Mouse (Mus musculus) urinary bladder, postnatal 36 days (tissue): ENCODE results near the gene Etnk2.

ENCODE experiments used
- DNase-seq, 2 experiments: peaks; one replicate each; pipeline ENCODE4 v3.0.0; 2022; ENCODE audit warnings: low spot score in 2 of 2, mixed read lengths in 1 of 2

Etnk2 gene

DNA sequence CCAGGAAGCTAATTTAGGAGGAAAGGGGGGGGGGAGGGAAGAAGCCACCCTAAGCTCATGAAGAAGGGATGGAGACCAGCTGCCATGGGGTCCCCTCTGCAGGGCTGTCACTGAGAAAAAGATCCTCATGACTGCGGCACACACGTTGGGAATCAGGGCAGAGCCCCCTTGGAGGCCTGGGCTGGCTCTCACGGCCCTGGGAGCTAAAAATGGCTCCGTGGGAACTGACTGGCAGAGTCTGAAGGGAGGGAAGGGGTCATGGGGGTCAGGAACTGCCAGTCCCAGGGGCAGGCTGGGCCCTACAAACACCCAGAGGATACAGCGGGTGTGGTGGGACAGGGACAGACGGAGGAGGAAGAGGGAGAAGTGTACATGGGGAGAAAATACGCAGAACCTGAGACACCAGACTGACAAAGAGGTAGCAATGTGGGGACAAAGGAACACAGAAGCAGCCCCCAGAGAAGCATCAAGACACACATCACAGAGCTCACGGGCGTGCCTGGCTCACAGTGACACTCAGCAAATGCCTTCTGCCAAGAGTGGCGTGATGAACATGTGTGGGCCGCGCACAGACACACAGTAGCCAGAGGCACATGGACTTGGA lies 19.3 kb downstream of the Etnk2 start:
- DNase-seq, result no peak

DNA sequence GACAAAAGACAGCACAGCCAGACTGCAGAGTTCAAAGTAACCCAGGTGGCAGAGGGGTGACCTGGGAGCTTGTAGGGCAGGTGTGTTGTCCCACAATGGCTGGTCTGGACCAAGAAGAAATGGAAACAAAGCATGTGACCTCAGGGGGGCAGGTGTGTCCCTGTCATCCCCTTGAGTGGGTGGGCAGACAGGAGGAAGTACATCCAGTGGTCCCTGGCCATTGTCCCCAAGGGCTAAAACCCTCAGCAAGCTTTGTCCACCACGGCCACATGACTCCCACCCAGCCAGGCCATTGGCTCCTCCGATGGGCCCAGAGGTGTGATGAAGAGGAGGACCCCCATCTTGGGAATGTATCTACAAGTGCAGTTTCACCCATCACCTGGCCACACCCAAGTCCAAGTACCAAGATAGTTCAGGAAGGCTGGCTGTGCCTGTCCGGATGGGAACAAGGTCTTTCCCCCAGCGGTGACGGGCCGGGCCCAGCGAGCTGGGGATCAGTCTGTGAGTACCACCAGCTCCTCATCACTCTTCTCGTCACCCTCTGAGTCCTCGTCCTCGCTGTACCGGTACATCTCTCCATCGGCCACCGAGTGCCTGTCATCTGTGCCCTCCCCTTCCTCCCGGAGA lies 19.9 kb downstream of the Etnk2 start:
- DNase-seq, result no peak

DNA sequence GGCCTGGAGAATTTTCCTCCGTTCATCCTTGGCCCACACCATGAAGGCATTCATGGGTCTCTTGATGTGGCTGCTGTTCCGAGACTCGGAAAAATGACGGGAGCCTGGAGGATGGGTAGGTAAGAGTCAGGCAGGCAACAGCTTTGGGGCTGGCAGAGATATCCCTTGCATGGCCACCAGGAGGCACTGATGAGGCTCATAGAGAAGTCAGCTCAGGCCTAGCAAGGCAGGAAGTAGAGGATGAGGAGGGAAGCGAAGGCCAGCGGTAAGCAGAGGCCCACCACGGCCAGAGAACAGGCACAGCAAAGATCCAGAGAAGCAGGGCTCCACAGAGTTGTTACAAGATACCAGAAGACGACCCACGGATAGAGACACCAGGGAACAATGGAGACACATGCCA lies 22.1 kb downstream of the Etnk2 start:
- peak; percentile 58 to 64 for DNase-seq

DNA sequence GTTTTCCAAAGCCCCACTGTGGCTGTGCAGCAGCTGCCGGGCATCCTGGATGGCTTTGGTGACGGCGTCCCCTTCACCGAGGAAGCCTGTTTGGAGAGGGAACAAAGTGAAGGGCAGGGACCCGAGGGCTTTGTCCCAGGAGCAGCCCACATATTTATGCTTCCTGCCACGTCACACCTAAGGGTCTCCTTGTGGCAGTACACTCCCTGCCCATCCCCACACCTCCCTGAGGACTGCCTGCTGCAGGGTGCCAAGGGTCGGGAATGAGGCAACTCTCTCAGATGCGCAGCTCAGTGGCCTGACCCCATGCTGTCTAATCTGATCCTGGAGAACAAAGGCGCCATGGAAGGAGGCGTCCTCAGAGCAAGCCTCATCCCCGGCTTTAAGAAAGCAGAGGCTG lies 22.8 kb downstream of the Etnk2 start:
- DNase-seq, result no peak

DNA sequence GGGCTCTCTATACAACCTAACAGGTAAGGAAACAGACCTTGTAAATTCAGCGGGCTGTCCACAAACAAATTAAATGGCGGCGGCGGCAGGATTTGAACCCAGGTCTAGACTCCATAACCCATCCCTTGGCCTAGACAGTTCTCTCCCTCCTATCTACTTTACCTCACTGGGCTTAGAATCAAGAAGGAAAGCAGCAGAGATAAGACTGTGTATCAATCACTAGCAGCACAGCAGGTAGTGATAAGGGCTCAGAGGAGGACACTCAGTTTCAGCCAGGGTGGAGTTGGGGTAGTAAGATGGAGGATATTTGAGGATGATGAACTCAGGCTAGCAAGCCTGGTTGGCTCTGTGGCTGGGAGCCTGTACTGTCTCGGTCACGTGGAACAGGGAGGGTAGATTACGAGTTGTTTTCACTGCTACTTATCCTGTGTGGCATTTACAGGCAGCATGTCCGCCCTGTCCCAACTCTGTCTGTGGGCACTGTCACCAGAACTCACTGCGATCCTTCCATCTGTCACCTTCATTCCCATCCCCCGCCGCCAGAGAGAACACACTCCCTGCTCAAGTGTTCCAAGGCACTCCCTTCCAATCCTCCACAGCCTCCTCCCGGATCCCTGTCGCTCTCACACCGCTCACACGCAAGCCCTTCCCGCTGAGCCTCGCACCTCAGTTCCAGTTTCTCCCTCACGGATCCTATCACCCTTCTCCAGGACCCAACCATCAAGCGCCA lies 24.3 kb downstream of the Etnk2 start:
- DNase-seq, result no peak

DNA sequence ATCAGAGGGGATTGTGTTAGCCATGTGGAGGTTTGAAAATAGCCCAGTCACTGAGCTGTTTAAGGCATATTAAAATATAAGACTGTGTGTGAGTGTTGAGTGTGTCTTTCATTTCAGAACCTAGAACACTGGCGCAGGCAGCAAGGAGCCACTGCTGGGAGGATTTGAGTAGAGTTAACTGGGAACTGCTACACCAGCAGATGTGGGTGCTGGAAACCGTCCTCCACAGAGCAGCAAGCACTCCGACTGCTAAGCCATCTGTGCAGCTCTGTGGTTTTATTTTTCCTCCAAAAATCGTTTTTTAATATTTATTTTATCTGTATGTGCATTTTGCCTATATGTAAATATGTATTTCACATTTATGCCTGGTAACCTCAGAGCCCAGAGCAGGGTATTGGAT lies 31.3 kb downstream of the Etnk2 start:
- no peak for DNase-seq

DNA sequence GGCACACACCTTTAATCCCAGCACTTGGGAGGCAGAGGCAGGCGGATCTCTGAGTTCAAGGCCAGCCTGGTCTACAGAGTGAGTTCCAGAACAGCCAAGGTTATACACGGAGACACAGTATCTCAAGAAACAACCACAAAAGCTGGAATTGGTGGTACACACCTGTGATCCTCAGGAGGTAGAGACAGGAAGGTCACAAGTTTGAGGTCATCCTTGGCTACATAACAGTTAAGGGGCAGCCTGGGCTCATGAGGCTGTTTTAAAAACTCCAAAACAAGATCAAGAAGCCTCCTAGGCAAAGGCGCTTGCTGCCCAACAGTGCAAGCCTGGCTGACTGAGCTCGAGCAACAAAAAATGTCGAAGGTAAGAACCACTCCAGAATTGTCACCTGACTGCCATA lies 33.3 kb downstream of the Etnk2 start:
- no peak for DNase-seq

DNA sequence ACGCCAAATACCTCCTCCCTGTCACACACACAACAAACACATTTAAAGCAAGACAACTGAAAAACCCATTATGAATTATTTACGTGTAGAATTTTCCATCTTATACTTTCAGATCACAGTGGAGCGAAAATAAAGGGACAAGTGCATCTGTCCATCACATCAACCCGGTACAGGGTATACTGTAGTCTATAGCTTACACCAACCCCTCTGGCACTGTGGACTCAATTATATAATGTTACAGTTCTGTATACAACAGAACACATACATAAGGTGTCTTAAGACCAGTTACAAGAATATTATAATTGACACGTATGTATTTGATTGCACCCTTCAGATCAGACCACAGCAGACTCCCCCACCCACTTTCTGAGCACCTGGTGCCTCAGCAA lies 33.7 kb downstream of the Etnk2 start:
- DNase-seq, result no peak

DNA sequence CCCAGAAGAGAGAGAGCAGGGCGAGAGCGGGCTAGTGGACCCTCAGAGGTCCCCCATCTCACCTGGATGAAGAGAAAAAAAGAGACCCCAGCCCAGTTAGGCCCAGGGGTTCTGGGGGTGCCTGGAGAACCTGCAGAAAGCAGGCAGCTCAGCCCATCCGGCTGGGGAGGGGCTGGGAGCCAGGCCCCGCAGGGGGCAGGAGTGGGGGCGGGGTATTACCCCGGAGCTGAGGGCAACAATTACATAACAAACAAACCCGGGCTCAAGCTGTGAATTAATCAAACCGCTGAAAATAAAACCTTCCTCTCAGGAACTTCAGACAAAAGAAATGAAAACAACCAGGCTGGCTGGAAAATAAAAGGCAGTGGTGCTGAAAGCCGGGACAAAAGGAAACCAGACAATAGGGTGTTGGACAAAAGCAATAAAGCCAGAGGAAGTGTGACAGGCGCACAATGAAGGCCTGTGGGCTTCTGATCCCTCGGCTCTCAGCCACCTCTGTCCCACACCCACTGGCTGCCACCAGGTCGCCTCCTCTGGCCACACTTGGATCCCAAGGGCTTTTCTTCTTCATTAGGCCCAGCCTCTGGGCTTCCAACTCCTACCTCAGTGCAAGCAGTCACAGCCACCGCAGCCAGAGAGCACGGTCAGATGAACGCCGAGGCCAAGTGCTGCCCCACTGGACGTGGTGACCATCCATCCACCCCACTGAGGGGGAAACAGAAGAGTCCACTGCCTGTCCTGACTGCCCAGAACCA lies 34.3 kb downstream of the Etnk2 start:
- DNase-seq, result no peak

DNA sequence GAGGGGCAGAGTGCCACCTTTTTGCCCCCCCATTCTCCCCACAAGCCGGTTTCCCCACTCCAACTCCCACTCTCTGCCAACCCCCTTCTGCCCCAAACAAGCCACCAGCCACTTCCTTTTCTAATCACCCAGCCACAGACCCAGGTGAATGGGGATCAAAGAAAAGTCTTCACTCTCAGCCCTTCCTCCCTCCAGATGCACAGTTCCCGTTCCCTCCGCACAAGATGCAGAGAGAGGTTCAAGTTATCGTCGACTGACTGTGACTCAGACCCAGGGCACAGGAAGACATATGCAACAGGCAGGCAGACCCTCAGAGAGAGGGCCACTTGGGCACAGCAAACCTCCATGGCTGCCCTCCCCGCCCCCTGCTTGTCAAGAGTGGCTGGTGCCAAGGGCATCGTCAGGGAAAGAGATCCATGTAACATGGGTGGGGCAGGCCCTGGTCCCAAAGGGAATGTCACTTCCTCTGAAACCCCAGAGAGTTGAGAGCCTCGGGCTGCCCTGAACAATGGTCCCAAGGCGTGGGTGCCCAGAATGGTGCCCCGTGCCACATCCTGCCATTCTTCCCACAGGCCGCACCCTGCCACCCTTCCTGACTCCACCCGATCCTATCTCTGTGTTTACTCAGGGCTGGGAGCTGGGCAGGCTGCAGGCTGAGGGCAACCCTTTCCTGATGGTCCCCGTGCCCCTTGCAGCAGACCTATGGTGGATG lies 36.8 kb downstream of the Etnk2 start:
- no peak for DNase-seq

DNA sequence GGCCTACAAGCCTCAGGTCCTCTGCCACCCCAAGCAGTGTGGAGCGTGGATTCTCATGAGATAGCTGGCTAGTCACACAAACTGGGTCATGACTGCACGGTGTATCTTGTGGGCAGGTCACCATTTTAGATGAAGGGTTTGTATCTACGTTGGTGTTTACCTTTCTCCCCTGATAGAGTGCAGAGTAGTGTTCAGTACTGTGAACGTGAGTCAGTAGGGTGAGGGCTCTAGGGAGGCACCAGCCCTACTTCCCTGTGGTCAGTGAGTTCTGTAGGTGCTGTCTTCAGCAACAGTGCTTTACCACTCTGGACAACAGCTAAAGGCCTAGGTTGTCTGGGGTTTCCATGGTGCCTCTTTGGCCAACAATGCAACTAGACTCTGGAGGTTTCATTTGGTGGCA lies 40.6 kb downstream of the Etnk2 start:
- DNase-seq, result no peak

DNA sequence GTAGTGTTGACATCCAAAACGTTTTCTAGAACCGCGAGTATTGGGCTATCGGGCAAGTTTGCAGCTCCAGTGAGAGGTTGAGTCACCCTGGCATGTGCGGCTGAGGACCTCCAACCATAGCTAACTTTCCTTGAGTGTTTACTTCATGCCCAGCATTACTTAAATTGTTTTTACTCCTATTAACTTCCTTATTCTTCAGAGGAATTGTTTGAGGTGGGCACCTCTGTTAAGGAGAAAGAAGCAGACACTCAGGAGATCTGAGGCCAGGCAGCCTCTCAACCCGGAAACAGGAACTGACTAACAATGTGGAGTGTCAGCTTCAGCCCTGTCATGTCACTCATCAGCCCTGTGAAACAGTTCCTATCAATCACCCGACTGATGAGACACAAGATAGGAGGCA lies 43.2 kb downstream of the Etnk2 start:
- DNase-seq, result no peak

DNA sequence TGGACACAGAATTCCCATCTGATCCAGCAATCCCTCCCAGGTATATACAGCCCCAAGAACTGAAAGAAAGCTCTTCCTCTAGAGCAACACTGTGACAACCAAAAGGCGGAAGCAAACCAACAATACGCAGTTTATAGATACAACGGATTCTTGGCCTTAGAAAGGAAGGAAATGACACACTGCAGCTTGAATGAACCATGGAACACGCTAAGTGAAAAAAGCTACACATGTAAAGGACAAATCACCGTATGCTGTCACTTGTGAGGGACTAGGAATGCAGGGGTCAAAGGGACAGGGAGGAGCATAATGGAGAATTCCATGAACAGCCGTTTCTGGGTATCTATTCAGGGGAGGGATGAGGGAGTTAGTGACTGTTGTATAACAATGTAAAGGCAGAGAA lies 44.1 kb downstream of the Etnk2 start:
- DNase-seq, result no peak

DNA sequence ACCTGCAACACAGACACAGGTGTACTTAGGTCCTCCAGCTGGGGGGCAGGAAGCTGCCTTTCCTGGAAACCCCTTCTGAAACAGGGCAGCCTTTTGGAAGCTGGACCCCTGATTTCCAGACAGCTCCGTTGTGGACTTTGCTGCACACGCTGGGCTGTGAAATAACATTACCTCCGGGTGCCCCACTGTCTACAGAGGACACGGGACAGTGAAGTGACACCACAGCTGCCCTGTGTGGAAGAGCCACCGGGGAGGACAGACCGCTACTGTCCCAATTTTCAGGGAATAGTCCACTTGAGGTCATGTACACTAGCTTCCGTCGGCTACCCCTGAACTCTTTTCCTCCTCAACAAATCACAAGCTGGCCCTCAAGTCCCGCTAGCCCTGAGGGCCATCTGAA lies 44.9 kb downstream of the Etnk2 start:
- no peak for DNase-seq

DNA sequence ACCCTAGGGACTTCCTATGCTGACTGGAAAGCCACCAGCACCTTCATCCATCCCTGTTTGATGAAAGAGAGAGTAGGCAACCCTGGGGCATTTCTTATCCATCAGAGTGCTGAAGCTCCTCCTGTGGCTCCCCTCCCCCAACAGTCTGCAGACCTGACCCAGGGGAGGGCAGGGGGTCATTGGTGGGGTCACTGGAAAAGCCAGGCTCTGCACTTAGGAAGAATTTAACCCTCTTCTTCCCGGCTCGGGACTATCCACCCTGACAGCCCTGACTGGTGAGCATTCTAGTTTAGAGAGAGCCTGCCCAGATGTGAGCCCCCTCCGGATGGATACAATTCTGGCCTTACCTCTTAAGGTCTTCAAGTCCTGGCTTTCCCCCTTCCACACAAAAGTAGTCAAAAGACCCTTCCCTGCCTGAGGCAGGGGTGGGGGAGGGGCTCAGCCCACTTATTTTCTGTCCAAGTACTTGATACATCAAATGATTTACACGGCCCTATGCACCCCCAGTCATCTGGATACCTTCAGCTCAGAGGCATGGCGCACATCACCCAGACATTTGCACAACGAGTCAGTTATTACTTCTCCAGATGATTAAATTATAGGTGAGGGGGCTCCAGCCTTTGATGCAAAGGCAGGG lies 45.6 kb downstream of the Etnk2 start:
- DNase-seq, result no peak

DNA sequence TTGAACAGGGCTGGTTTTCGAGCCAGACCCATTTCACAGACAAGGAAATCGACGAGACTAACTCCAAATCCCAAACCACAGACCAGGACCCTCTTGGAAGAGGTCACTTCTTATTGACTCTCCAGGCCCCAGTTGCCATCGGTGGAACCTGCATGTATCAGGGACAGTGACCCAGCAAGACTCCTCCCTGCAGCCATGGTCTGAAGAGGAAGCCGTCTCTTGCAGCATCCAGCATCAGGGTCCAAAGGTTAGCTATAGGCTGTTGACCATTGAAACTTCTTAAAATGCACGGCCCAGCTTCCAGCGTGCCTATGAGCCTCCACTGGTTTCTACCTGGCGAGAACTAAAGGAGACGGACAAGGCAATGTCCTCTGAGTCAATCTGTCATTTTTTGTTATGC lies 46.4 kb downstream of the Etnk2 start:
- no peak for DNase-seq

DNA sequence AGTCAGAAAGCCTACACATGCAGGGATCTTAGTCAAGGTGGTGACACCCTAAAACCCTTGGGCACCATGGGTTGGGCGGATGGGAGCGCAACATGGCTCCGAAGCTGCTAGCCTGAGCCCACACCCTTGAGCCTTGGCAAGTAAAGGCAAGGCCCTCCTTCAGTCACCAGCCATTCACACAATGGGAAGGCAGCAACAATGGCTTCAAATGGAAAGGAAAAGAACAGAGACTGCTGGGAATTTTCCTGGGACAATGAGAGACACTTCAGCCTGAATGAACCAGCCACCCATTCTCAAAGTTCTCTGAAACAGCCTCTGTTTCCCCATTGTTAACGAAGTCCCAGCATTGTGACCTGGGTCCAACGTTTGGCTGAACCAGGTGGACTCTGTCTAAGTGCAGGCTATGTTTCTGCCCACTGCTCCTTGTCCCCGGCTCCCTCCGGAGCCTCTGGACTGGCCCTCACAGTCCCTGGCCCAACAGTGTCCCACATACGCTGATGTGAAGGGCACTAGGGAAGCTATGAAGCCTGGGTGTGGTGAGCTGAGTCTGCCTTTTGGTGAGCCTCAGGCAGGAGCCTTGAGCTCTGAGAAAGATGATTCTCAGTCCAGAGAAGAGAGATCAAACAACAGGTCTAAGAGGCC lies 48.3 kb downstream of the Etnk2 start:
- DNase-seq, result no peak

DNA sequence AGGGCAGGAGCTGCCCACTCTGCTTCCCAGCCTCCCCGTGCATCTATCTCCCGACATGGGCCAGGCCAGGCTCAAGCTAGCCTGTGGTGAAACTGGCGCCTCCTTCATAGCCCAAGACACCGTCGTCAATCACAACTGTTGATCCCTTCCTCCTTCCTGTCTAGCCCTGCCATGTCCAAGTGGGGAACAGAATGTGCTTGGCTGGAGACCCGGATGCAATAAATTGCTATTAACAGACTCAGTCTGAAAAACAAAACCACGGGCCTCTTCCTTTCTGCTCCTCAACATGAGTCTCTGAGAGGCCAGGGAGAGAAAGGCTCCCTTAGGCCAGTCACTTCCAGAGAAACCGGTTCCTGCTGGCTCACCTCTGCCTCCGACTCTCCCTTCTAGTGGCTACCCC lies 49.6 kb downstream of the Etnk2 start:
- no peak for DNase-seq

DNA sequence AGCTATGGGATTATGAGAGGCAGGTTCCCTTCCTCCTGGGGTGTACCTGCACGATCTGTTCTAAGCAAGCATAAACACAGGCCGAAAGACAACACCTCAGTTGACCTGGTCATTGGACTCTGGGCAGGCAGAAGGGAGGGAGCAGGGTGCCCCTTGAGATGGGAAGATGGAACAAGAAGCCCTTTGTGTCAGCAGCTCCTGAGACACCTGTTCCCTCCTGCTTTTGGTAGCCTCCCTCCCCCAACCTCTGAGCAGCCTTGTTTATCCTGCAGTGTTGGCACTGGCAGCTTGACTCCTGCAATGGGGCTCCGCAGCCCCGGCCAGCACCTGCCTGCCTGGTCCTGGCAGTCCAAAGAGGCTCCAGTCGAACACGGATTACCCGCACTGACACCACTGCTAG lies 51.7 kb downstream of the Etnk2 start:
- DNase-seq, result no peak

DNA sequence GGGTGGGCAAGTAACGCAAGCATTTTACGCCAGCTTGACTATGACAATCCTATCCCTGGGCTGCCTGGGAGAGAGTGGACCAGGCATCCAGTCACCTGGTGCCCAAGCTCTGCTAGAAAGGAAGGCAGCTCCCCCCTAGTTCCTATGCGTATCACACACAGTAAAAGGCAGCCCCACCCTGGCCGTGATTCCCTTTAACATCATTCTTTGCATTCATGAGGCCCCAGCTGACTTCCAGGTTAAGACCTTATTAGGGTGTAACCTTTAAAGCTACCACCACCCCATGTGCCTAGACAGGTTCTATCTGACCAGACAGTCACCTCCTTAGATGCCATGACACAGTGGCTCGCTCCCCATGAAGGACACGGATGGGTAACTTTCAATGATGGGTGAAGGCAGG lies 52.1 kb downstream of the Etnk2 start:
- no peak for DNase-seq

DNA sequence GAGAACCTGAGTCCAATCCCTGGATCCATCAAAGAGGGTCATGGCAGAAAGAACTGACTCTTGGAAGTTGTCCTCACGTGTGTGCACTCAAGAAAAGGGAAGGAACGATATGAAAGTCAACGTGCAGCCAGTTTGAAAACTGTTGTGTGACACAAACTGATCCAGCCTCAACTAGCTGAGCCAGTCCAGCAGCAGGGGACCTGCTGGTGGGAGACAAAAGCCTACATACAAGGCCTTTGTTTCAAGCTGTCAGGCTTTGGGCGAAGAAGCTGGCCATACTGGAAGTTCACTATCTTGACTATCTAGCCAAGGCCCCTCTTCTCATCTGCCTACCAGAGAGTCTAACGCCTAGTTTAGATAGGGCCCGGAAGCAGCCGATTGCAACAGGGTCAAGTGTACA lies 53.1 kb downstream of the Etnk2 start:
- no peak for DNase-seq
